Mouse (Mus musculus) ES-E14 (cell line): Measurements from ENCODE around the gene Magix.

Experiments used
- CHD2 ChIP-seq: IDR thresholded peaks from 2 replicates; pipeline ENCODE4 v1.6.1; 2014; ENCODE audit warnings: mild to moderate bottlenecking, low read depth, low read length, inconsistent platforms
- MAFK ChIP-seq: IDR thresholded peaks from 2 replicates; pipeline ENCODE4 v1.6.1; 2014; ENCODE audit warnings: mild to moderate bottlenecking, low read depth, low read length, inconsistent platforms; ENCODE audit not compliant: insufficient read depth
- ZC3H11A ChIP-seq: IDR thresholded peaks from 2 replicates; pipeline ENCODE4 v1.6.1; 2012; ENCODE audit warnings: low read depth, mild to moderate bottlenecking, inconsistent platforms, low read length, borderline replicate concordance

GRCm38 (mm10) chrX:7639536-7640325, 41.3 kb downstream of the Magix start:
- no peak for TF ChIP-seq CHD2
- no peak for TF ChIP-seq ZC3H11A
- TF ChIP-seq MAFK: no peak
